Mouse (Mus musculus) right cerebral cortex, postnatal 25 days (tissue): ENCODE data around the gene Olfr812.
"Not testable (repeated sequence)": the region's sequence is repeated elsewhere in the genome, so short reads cannot be mapped to it uniquely, and the experiment has no call there.

ENCODE experiments used
- DNase-seq: peaks from one replicate; pipeline ENCODE4 v3.0.0; 2022

The Olfr812 gene

GRCm38 (mm10) chr10:129845994-129846393 is at the start of gene Olfr812:
Olfr812 (minus strand) TSS chr10:129846094.
- no peak for DNase-seq

DNA sequence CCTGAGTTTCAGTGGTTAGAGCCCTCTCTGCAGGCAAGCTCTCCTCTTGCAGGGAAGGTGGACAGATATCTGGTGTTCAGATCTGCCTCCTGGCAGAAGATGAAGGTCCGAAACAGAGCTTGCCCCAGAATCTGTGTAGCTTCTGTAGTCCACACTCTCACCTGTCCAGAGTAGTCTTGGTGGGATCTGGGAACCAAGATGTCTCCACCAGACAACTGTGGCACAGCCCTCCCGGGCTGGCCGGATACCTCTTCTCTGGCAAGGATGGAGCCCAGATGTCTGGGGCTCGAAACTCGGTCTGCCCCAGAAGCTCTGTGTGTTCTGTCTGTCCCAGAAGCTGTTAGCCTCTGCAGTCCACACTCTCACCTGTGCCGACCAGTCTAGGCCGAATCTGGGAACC is 40.0 kb upstream of the Olfr812 start:
- DNase-seq = no peak

GRCm38 (mm10) chr10:129885496-129885895 is 39.6 kb upstream of the Olfr812 start:
- not testable (repeated sequence) for DNase-seq

GRCm38 (mm10) chr10:129879751-129880150 is 33.9 kb upstream of the Olfr812 start, which contains the start of gene Olfr814:
Olfr814 (minus strand) TSS chr10:129879851.
- DNase-seq = not testable (repeated sequence)

DNA sequence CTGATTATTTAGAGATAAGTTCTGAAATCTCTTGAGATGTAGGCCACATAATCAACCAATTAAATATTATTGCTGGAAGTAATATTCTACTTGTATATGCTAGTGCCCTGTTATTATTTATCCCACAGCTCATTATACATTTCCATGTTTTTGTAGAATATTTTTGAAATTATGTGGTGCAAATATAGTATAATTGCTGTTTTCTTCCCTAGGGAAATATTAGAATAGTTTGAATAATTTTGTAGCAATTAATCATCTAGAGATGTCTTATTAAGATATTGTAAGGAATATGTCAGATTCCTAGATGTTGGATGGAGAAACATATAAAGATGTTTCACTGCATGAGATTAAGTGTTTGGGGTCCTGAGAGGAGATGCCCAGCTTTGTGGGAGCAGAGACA is 9.2 kb upstream of the Olfr812 start, which contains the start of gene Olfr813:
TSS of gene Olfr813 (plus strand) at position 301 of the 400 bp plus-strand sequence.
- DNase-seq = no peak

- DNase-seq = no peak
These were observed 1.4 kb upstream of the Olfr812 start for GRCm38 (mm10) chr10:129847343-129847742.

DNA sequence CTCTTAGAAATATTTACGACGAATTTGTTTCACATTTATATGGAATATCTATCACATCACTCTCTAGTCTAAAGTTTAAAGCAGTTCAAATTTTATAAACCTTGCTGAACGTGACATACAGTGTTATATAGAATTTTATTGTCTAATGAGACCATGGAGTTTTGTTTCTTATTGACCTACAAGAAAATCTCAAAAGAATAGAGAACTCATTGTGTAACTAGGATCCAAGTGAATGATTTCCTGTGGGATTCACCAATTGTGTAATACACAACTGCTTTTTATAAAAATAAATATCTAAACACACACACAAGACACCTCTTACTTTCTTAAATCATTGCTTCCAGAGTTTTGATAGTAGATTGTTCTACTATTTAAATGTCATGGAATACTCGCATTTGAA is 41.6 kb downstream of the Olfr812 start, which contains the start of gene Olfr811:
TSS of gene Olfr811 (minus strand) at position 101 of the 400 bp plus-strand sequence.
- DNase-seq = no peak

- DNase-seq = no peak
These were observed 51.1 kb downstream of the Olfr812 start, which contains the start of gene Olfr810 for GRCm38 (mm10) chr10:129794817-129795216. Olfr810 (minus strand) TSS chr10:129794917.
